Mouse (Mus musculus) embryonic facial prominence, embryonic 11.5 days (tissue): ENCODE measurements around the gene H3f3b. TPM values are rescaled to one million over a fixed set of nuclear protein-coding genes. Genes with fewer than 3 reads are reported as not detected.

Experiments
- ATAC-seq: fragments of 200-750 bp; cut with Nextera tagmentation; replicated peaks from 2 replicates; pipeline ENCODE4 v1.8.0; 2017; ENCODE audit warnings: low read depth; ENCODE audit not compliant: insufficient number of reproducible peaks, low FRiP score, low TSS enrichment
- DNase-seq: peaks from one replicate; pipeline ENCODE4 v3.0.0-alpha.2; 2015; ENCODE audit warnings: low spot score
- H3K27ac ChIP-seq: fragments of 300-500 bp; sonication (generic); replicated peaks from 2 replicates; pipeline ENCODE4 v1.5.1; 2014; ENCODE audit warnings: mild to moderate bottlenecking, low read depth, low read length, control low read depth
- H3K27me3 ChIP-seq: fragments of 300-500 bp; sonication (generic); 2 replicates; pipeline ENCODE4 v1.6.1; 2014; ENCODE audit warnings: mild to moderate bottlenecking, low read length, moderate library complexity, mixed read lengths; ENCODE audit not compliant: control insufficient read depth, insufficient read depth
- H3K36me3 ChIP-seq: fragments of 300-500 bp; sonication (generic); replicated peaks from 2 replicates; pipeline ENCODE4 v1.6.1; 2014; ENCODE audit warnings: low read depth, mild to moderate bottlenecking, low read length, moderate library complexity, mixed read lengths; ENCODE audit not compliant: control insufficient read depth, insufficient read depth
- H3K4me1 ChIP-seq: fragments of 300-500 bp; sonication (generic); 2 replicates; pipeline ENCODE4 v1.6.1; 2014; ENCODE audit warnings: low read length, mixed read lengths; ENCODE audit not compliant: control insufficient read depth, insufficient read depth
- H3K4me2 ChIP-seq: fragments of 300-500 bp; sonication (generic); 2 replicates; pipeline ENCODE4 v1.6.1; 2014; ENCODE audit warnings: low read depth, mild to moderate bottlenecking, control low read depth, low read length, moderate library complexity
- H3K4me3 ChIP-seq: fragments of 300-500 bp; sonication (generic); 2 replicates; pipeline ENCODE4 v1.5.1; 2014; ENCODE audit warnings: low read depth, low read length, control low read depth
- H3K9ac ChIP-seq: fragments of 300-500 bp; sonication (generic); replicated peaks from 2 replicates; pipeline ENCODE4 v1.6.1; 2014; ENCODE audit warnings: mild to moderate bottlenecking, control low read depth, low read length
- H3K9me3 ChIP-seq: fragments of 300-500 bp; sonication (generic); replicated peaks from 2 replicates; pipeline ENCODE4 v1.6.1; 2016; ENCODE audit warnings: mild to moderate bottlenecking, low read length, inconsistent platforms, mixed read lengths; ENCODE audit not compliant: control insufficient read depth
- WGBS: fragments of 180-500 bp; shearing (Covaris S2); extraction: QIAGEN DNeasy Blood & Tissue Kit; methylation state at CpG from one replicate; pipeline ENCODE4 v1.1.7; 2014; 5-methylcytosine and 5-hydroxymethylcytosine counted together
- polyA plus RNA-seq: library from polyadenylated mRNA; unstranded; fragments of >200 nt; fragmentation: Nextera tagmentation; extraction: Ambion mirVana; gene quantifications from 2 replicates; pipeline ENCODE4 v1.2.1, GENCODE M21; 2014

The H3f3b gene
- polyA plus RNA-seq, 1 experiment from 2014 or later: 2,634 TPM

DNA sequence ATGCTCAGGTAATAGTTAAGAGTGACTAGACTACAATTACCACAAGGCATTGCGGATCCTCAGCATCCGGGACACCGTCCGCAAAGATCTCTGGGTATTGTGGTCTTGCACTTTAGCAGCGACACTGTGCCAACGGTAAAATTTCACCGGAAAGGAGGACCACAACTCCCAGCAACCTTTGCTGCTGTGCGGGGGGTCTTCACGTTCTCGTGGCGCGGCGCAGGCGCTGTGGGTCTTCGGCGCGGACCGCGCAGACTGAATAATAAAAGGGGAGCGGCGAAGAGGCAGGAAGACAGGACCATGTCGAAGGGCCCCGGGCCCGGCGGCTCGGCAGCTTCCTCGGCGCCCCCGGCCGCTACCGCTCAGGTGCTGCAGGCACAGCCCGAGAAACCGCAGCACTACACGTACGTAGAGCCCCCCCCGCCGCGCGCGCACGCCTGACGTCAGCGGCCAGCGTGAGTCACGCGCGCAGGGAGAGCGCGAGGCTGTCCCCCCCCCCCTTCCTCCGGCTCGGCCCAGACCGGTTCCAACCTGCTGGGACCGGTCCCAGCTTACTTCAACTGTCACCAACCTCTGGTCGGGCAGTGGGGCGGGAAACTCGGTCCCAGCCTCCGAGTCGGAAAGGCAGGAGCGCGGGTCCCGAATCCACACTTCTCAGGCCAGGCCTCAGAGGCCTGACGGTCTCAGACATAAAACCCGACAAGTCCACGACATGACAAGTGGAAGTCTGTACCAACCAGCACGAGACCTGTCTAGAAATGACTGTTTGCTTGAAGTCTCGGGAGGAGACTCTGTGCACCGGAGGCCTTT is 2.5 kb upstream of the H3f3b start, which contains the start of gene Unk:
Unk (plus strand) TSS at position 235 of the 810 bp plus-strand sequence.
- H3K27me3 ChIP-seq: no peaks in the 10 kb centered on the region
- H3K9ac ChIP-seq: peak within 1 kb of the TSS; percentile 92
- WGBS: under 1% methylated on average over 67 of the region's 67 CpGs
- H3K4me2 ChIP-seq: peak within 1 kb of the TSS; percentile 74
- peak; percentile 99 for DNase-seq
- no peaks in the 10 kb centered on the region for H3K4me1 ChIP-seq
- H3K27ac ChIP-seq: peak within 1 kb of the TSS; percentile 98
- peak; percentile 93 for ATAC-seq
- peak within 1 kb of the TSS; percentile 68 for H3K4me3 ChIP-seq
- no peaks in the 10 kb centered on the region for H3K36me3 ChIP-seq
- H3K9me3 ChIP-seq: no peaks in the 10 kb centered on the region

DNA sequence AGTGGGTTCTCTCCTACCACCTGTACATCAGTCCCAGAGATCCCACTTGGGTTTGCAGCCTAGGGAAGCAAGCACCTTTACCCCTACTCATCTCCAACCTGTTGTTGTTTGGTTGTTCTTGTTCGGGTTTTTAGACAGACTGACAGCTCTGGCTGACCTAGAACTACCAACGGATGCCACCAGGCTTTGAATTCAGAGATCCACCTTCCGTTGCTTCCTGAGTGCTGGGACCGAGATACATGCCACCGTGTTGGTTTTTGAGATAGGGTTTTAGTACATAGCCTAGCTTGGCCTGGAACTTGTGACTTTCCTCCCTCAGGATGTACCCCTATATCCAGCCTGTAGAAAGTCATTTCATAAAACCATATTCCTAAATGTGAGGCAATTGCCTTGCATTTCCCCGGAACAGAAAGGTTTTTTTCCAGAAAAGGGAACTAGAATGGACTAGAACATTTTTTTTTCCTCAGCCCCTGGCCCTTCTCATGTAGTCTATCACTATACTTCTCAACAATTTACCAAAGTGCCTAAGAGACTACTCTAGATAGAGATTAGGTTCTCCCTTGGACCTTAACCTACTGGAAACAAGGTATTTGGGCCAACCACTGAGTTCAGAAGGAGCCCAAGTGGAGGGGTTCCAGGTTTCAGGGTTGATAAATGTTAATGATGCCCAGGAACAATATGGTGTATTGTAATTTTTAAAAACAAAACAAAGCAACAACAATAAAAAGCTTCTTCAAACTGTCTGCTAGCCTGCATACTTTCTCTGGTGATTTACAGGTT is 1.5 kb upstream of the H3f3b start:
- Histone ChIP-seq H3K4me2 (peak overlapping the region; percentile 65), H3K27me3 (no peaks in the 10 kb centered on the region), H3K9ac (peak overlapping the region; percentile 39), H3K9me3 (no peaks in the 10 kb centered on the region), H3K4me1 (no peaks in the 10 kb centered on the region), H3K27ac (no peak overlapping the region), H3K4me3 (peak overlapping the region; percentile 68), H3K36me3 (no peaks in the 10 kb centered on the region)
- WGBS: 85% methylated on average over 6 of the region's 6 CpGs
- DNase-seq: no peak
- no peak; the same call in 1 of the 2 replicates for ATAC-seq

DNA sequence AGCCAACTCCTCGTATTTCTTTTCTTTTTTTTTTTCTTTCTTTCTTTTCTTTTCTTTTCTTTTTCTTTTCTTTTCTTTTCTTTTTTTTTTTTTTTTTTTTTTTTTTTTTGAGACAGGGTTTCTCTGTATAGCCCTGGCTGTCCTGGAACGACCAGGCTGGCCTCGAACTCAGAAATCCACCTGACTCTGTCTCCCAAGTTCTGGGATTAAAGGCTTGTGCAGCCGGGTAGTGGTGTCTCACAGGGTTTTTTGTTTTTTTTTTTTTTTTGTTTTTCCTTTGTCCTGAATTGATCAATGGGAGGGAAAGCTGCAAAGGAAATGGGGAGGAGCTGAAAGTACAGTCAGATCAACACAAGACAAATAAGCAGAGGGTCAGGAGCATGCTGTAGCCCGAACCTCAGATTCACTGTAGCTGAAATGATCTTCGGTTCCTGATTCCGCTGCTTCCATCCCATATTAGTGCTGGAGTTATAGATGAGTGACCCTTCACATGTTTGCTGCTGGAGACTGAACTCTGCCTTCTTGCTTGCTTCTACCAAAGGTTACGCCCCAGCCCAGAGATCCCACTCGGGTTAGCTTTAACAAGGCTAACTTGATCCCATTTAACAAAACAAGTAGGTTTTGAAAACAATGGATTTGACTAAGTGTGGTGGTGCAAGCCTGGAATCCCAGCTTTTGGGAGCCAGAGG is 559 bp upstream of the H3f3b start:
- no peaks in the 10 kb centered on the region for H3K4me1 ChIP-seq
- no peak overlapping the region for H3K9ac ChIP-seq
- H3K27ac ChIP-seq: no peak overlapping the region
- no peak overlapping the region for H3K4me3 ChIP-seq
- H3K36me3 ChIP-seq: no peaks in the 10 kb centered on the region
- no peaks in the 10 kb centered on the region for H3K9me3 ChIP-seq
- H3K4me2 ChIP-seq: no peak overlapping the region
- 82% methylated on average over 9 of the region's 9 CpGs for WGBS
- H3K27me3 ChIP-seq: no peaks in the 10 kb centered on the region
- no peak for DNase-seq
- ATAC-seq: no peak

DNA sequence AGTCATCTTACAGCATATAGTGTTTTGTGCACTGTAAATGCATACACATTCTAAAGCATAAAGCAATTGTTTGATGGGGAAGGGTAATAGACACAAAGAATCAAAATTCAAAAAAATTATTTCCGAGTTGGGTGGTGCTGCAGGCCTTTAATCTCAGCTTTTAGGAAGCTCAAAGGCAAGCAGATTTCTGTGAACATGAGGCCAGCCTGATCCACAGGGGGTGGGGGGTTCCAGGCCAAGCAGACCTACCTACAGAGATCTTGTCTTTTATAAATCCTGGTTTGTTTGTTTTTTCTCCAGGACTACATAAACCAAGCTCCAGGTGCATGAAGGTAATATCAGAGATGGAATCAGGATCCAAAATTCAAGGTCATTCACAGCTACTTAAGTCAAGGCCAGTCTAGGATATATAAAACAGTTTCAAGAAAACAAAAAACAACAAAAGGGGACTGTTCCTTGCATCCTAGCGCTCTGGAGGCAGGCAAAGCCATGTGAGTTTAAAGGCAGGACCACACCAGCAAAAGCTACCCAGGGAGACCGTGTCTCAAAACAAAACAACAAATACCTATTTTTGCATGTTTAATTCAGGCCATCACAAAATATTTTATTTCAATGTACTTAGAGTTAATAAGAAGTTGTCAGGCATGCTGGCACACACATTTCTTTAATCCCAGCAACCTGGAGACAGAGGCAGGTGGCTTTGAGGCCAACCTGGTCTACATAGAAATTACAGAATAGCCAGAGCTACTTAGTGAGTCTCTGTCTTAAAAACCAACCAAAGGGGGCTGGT is 2.5 kb downstream of the H3f3b start:
- Histone ChIP-seq H3K4me1 (no peaks in the 10 kb centered on the region), H3K4me3 (no peak overlapping the region), H3K27me3 (no peaks in the 10 kb centered on the region), H3K36me3 (no peaks in the 10 kb centered on the region), H3K9ac (no peak overlapping the region), H3K9me3 (no peaks in the 10 kb centered on the region), H3K27ac (no peak overlapping the region), H3K4me2 (no peak overlapping the region)
- no peak for ATAC-seq
- DNase-seq: no peak
- 87% methylated on average over 3 of the region's 3 CpGs for WGBS

DNA sequence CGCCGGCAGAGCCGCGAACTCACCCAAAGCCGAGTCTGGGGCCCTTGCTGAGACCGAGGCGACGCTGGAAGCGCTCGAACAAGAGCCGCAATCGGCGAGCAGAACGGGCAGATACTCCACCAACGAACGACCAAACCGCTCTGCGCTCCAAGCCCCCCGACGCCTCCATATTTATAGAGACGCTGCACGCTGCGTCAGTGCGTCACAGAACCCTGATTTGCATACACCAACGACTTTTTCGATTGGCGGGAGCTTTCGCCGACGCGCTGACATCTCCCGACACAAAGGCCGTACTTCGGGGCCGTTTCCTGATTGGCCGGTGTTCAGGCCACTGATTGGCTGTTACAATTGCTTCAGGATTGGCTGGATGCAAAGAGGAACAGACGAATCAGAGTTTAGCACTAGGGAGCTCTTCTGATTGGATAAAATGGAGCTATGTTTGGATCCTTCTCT is 3.4 kb downstream of the H3f3b start:
- DNase-seq (peak; percentile 99), ATAC-seq (peak; percentile 92)
- 0% methylated on average over 37 of the region's 37 CpGs for WGBS
- no peak overlapping the region for H3K4me2 ChIP-seq
- peak overlapping the region; percentile 99 for H3K9ac ChIP-seq
- H3K27ac ChIP-seq: peak overlapping the region; percentile 99
- peak overlapping the region; percentile 89 for H3K4me3 ChIP-seq
- no peaks in the 10 kb centered on the region for H3K36me3 ChIP-seq
- no peaks in the 10 kb centered on the region for H3K4me1 ChIP-seq
- H3K27me3 ChIP-seq: no peaks in the 10 kb centered on the region
- H3K9me3 ChIP-seq: no peaks in the 10 kb centered on the region

DNA sequence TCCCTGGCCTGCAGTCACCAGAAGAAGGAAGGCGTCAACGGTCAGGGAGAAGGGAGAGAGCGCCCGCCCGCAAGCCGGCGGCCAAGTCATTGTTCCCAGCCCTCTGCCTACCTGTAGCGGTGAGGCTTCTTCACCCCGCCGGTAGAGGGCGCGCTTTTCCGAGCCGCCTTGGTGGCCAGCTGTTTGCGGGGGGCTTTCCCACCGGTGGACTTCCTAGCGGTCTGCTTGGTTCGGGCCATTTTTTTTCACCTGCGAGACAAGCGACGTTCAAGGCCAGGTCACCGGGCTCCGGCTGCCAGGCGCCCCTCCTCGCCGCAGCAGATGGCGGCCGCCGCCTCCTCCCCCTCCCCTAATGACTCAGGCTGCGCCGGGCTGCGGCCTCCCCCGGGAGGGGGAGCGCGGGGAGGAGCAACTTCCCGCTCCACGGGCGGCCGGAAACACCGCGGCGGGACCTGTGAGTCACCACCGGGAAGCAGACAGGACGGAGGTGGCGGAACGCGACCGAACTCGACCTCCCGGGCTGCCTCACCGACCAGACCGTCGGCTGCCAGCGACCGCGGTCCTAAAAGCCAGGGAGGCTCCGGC is 3.9 kb downstream of the H3f3b start:
- Histone ChIP-seq H3K4me2 (peak overlapping the region; percentile 33; the same call in 1 of the 2 replicates), H3K27ac (peak overlapping the region; percentile 99), H3K36me3 (no peaks in the 10 kb centered on the region), H3K9ac (peak overlapping the region; percentile 99), H3K9me3 (no peaks in the 10 kb centered on the region), H3K4me3 (peak overlapping the region; percentile 89), H3K4me1 (no peaks in the 10 kb centered on the region), H3K27me3 (no peaks in the 10 kb centered on the region)
- ATAC-seq: peak; percentile 47
- DNase-seq: peak; percentile 78
- under 1% methylated on average over 55 of the region's 57 CpGs for WGBS
